Comparison of ENCODE assay signal across 1 mouse cellular context in the genomic region with DNA sequence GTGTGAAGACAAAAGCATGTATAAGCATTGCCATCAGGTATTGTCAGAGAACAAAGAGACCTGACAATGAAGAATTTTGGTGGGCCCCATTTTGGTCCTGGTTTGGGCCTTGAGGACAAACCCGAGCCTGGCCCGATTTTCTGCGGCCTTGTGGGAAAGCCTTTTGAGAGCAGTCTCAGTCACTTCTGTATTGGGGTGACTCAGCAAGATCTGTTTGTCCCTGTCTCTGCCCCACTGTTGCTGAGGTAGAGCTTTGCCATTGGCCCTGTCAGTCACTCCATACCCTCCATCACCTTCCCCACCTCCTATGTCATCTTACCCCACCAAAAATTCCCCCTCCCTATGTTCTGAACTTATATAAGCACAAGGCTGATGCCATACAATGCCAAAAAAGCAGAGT.
TF ChIP-seq lines count a peak whose summit lies in the region.

No protein-coding gene starts in this region.

TF ChIP-seq in MEL, 35 proteins besides CTCF, POLR2A, EP300 and RAD21 (continued from another document):
- TF ChIP-seq CHD1 (IDR thresholded peaks at IDR 0.05; ENCODE audit: low read depth, low read length): no peak
- TF ChIP-seq MXI1 (IDR thresholded peaks at IDR 0.05; ENCODE audit: low read depth, low read length): no peak
- no peak for TF ChIP-seq UBTF (IDR thresholded peaks at IDR 0.05; ENCODE audit: borderline replicate concordance, insufficient read depth, low read depth, low read length)
- TF ChIP-seq SIN3A (IDR thresholded peaks at IDR 0.05; ENCODE audit: low read length): no peak
- TF ChIP-seq BHLHE40 (IDR thresholded peaks at IDR 0.05; ENCODE audit: borderline replicate concordance, low read depth, low read length): no peak
- TF ChIP-seq ZMIZ1 (IDR thresholded peaks at IDR 0.05; ENCODE audit: low read depth, low read length): no peak
- TF ChIP-seq ZC3H11A (IDR thresholded peaks at IDR 0.05; ENCODE audit: low read depth, low read length): no peak
- TF ChIP-seq GATA1 (IDR thresholded peaks at IDR 0.05; ENCODE audit: low read depth, low read length): no peak
- TF ChIP-seq NELFE (IDR thresholded peaks at IDR 0.05; ENCODE audit: low read depth, low read length): no peak; the same call in 1 of the 2 replicates
- TF ChIP-seq MYB (IDR thresholded peaks at IDR 0.05; ENCODE audit: low read depth, low read length): no peak
- no peak for TF ChIP-seq RCOR1 (IDR thresholded peaks at IDR 0.05; ENCODE audit: low read depth, low read length)
- TF ChIP-seq POLR2AphosphoS5 (IDR thresholded peaks at IDR 0.05; ENCODE audit: borderline replicate concordance, low read depth, low read length): no peak
- no peak for TF ChIP-seq HCFC1 (IDR thresholded peaks at IDR 0.05; ENCODE audit: low read depth, low read length)
TF ChIP-seq in MEL: peak in this region for 0.
